Mouse (Mus musculus): Measurements from ENCODE around the gene Mrpl19.

The Mrpl19 gene

GRCm38 (mm10) chr6:81929402-81929801, 36.4 kb downstream of the Mrpl19 start:
- DNase-seq (ENCODE audit: low read depth, low spot score): no peak

- peak; percentile 2 for DNase-seq (ENCODE audit: low read depth, low spot score)
Observed at GRCm38 (mm10) chr6:81924304-81924703, 41.5 kb downstream of the Mrpl19 start.

- peak; percentile 87 for DNase-seq (ENCODE audit: low read depth, low spot score)
Observed at GRCm38 (mm10) chr6:81923523-81924142, 42.1 kb downstream of the Mrpl19 start, which contains the start of gene Gcfc2. TSS of gene Gcfc2 (plus strand) at chr6:81923669.

GRCm38 (mm10) chr6:81912177-81912576, 53.6 kb downstream of the Mrpl19 start:
- DNase-seq (ENCODE audit: low read depth, low spot score): no peak

GRCm38 (mm10) chr6:81911713-81912112, 54.0 kb downstream of the Mrpl19 start:
- DNase-seq (ENCODE audit: low read depth, low spot score): no peak

- no peak for DNase-seq (ENCODE audit: low read depth, low spot score)
Observed at GRCm38 (mm10) chr6:81911244-81911643, 54.5 kb downstream of the Mrpl19 start.

GRCm38 (mm10) chr6:81910302-81910855, 55.4 kb downstream of the Mrpl19 start:
- DNase-seq (ENCODE audit: low read depth, low spot score): no peak

All from c-Kit-negative CD71-positive TER-119-positive erythroid progenitor cells, embryonic 14.5 days (primary cell).